Mouse (Mus musculus): ENCODE measurements around the gene Klhl7. TPM values are rescaled to one million over a fixed set of nuclear protein-coding genes. Genes with fewer than 3 reads are reported as not detected.
A peak's percentile ranks its signal among the peaks of the same experiment; 100 is the strongest.

Klhl7 gene
- polyA plus RNA-seq (2017; shearing (Covaris generic)): 10 to 100 TPM; 11.9 to 12.8 TPM

GRCm38 (mm10) chr5:24100106-24100809, at the start of gene Klhl7:
Gene Klhl7 (plus strand): TSS chr5:24100605.
- ATAC-seq: peak; percentile 75

DNA sequence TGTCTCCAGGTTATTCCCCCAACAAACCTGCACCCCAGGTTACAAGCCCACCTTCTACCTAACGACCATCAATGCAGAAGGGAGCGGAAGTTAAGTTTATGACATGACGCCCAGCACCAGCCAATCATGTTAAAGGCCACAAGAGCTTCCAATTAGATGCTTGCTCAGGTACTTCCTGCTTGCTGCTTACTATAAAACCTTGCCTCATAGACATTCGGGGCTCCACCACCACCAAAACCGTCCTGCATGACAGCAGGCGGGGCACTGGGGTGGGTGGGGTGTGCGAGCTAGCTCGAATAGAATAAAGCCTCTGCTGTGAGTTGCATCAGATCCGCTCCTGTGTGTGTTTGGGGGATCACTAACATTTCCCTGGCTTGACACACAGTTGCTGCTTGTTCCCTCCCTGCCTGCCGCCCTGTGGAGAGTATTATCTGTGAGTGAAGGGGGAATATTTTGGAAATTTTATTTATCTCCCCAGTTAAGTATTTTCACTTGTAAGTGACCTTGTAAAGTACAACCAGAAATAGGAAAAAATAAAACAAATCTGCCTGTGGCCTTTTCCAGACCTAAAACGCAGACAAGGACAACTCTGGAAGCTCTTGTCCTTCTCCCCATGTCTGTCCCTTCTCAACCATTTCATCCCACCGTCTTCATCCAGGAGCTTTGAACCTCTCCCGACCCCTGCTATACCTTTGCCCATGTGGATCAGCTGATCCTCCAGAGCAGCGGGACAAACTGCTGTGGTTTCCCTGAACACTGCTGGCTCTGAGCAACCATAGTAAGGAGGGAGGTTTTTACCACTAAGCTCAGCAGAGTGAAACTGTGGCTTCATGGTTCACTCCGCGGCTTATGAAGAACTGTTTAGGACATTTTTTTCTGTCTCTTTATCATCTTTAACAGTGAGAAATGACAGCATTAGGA, 48.4 kb upstream of the Klhl7 start:
- no peak for ATAC-seq

- no peak for ATAC-seq
Measured at GRCm38 (mm10) chr5:24053245-24054190, 46.9 kb upstream of the Klhl7 start.

DNA sequence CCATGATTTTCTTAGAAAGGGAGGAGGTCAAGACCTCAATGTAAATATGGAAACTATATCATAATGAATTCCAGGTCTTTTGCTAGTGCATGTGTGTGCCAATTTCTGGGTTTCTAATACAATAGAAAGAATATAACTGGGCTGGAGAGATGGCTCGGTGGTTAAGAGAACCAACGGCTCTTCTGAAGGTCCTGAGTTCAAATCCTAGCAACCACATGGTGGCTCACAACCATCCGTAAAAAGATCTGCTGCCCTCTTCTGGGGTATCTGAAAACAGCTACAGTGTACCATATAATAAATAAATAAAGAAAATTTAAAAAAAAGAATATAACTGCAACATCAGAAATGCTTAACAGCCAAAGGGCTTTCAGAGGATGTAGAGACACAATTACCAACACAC, 46.0 kb upstream of the Klhl7 start:
- ATAC-seq: no peak

GRCm38 (mm10) chr5:24056865-24057264, 43.5 kb upstream of the Klhl7 start:
- ATAC-seq: no peak

- ATAC-seq: no peak
Measured at GRCm38 (mm10) chr5:24057592-24057991, 42.8 kb upstream of the Klhl7 start.

- no peak for ATAC-seq
Measured at GRCm38 (mm10) chr5:24060949-24061348, 39.5 kb upstream of the Klhl7 start.

- ATAC-seq: no peak
Measured at GRCm38 (mm10) chr5:24063034-24063433, 37.4 kb upstream of the Klhl7 start.

- no peak for ATAC-seq
Measured at GRCm38 (mm10) chr5:24063545-24063944, 36.9 kb upstream of the Klhl7 start.

- ATAC-seq: no peak
Measured at GRCm38 (mm10) chr5:24068955-24069354, 31.4 kb upstream of the Klhl7 start.

DNA sequence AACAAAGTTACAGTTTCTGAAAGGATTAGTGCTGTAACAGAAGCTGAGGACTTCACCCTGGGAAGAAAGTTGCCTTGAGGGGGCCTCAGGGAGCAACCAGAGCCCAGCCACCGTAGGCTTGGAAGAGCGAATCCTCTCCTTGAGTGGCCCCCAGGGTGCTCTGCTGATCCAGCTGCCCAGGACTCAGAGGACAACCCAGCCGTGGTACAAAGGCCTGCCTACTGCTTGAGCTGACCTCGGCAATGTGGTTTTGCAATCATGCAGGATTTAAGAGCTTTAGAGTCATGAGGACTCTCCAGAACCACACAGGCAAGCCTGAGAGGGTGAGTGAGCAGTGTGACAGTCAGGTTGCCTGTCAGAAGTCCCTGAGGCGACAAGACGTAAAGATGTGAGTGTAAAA, 28.4 kb upstream of the Klhl7 start:
- no peak for ATAC-seq

- ATAC-seq: peak; percentile 85
Measured at GRCm38 (mm10) chr5:24076986-24077718, 23.3 kb upstream of the Klhl7 start.

- peak; percentile 32 for ATAC-seq
Measured at GRCm38 (mm10) chr5:24077739-24078306, 22.6 kb upstream of the Klhl7 start.

DNA sequence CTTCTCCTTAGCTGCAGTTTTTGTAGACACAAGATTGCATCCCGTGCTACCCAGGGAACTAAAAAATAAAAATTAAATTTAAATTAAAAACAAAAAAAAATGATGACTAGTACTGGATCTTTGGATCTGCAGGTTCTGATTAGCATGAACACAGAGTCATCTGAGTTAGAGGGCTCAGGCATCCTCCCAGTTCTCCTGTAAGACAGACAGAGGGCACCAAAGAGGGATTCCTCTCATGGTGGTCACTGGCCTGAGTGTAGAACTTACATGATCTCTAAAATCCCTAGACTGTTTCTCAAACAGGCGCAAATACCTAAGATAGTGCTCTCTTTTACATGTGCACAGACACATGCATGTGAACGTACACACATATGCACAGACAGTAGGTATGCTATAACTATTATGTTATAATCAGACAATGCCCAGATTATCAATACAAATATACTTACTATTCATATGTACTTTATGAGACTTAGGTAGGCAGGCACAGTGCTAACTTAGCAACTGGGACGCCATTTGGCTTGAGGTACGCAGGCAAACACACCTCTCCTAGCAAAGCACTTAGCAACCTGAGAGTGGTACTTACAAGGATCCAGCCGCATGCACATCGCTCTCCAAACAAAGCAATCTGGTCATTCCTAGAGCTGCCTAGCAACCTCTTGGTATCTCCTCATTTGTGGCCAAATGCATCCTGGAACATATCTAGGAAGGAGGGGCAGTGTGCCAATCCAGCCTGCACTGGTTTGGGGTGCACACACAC, 21.8 kb upstream of the Klhl7 start:
- no peak for ATAC-seq

GRCm38 (mm10) chr5:24080826-24081225, 19.6 kb upstream of the Klhl7 start:
- no peak for ATAC-seq

DNA sequence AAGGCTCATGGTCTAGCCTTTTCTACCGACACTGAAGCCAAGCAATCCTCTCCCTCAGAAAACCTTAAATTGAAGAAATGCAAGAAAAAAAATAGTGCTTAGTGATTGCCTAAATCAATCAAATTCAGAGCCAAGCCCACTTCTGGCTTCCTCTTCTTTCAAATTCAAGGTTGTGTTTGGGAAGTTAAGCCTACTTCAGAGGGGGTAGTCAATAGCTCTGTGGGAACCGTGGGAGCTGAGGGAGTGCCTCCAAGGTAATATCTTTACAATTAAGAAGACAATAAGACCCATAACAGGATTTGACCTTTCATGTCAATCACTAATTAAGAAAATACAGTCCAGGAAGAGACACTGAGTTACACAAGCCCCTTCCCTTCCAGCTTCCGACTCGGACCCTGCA, 15.6 kb upstream of the Klhl7 start:
- ATAC-seq: no peak

DNA sequence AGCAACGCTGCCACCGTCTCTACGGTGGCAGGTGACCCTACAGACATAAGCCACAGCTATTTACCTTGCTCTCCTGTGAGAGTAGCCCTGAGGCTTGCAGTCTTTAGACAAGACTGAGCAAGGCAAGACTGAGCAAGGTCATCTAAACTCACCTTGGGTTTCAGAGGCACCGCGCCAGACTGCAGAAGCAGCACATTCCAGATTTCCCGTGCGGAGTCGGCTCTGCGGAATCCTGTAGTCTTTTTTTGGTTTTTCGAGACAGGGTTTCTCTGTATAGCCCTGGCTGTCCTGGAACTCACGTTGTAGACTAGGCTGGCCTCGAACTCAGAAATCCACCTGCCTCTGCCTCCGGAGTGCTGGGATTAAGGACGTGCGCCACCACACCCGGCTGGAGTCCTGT, 14.2 kb upstream of the Klhl7 start:
- ATAC-seq: no peak

- ATAC-seq: no peak
Measured at GRCm38 (mm10) chr5:24086865-24087264, 13.5 kb upstream of the Klhl7 start.

- ATAC-seq: no peak
Measured at GRCm38 (mm10) chr5:24088451-24088850, 12.0 kb upstream of the Klhl7 start.

DNA sequence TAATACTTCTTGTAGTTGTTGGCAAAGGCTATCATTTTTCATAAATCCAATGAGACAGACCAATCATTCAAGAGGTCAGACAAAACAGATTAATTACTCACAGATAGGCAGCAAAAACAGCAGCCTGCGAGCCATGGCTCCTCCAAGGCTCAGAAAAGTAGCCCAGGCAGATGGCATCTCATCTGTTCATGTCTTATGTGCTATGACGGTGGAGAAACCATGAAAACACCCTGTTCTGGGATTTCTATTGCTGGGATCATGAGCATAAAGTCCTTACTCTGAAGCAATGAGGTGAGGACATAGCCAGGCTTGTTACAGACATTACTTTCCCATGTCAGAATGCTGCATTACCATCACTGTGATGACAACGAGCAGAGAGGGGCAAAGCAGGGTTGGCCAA, 7.9 kb upstream of the Klhl7 start:
- no peak for ATAC-seq

DNA sequence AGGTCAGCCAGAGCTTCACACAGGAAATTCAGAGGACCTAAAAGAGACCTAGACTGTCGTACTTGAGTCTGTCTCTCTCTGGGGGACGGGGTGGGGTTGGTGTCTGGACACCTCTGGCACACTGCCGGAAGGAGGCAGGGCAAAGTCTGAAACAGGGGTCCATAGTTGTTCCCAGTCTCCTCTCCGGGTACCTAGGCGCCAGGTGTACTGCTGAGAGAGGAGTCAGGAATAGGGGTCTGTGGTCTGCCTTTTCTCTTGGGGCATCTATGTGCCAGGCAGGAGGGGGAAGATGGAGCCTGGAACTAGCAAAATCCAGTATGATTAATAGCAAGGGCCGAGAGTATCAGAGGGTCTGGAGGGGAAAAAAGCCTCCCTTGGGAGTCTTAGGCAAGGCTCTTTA, 5.0 kb upstream of the Klhl7 start:
- ATAC-seq: no peak
